Mouse (Mus musculus) mouse embryonic stem cell (cell line): Measurements from ENCODE around the gene Clca3b.
"Not testable (repeated sequence)": the region's sequence is repeated elsewhere in the genome, so short reads cannot be mapped to it uniquely, and the experiment has no call there.

Experiments used
- in situ Hi-C, 2 experiments: fragments of 300-500 bp; cut with MboI; formaldehyde crosslinking; loops; 1 replicate in 1 of 2; 3 replicates in 1 of 2; pipeline ENCODE4 v1.14.3; 2019 to 2020; ENCODE audit warnings: low sequenced_read_pairs in 2 of 2, low pct_unique_long_range_greater_than_20kb in 1 of 2, mixed read lengths in 1 of 2; ENCODE audit not compliant: unreplicated experiment in 1 of 2

Gene Clca3b

GRCm38 (mm10) chr3:144849014-144849556 is at the start of gene Clca3b:
Gene Clca3b, minus strand, starts transcription at chr3:144849357.
- in situ Hi-C loops: not testable (repeated sequence)

- in situ Hi-C loops: no loop called here
Observed at GRCm38 (mm10) chr3:144897042-144897678, 48.0 kb upstream of the Clca3b start.

GRCm38 (mm10) chr3:144890246-144890758 is 41.1 kb upstream of the Clca3b start:
- in situ Hi-C loops: no loop called here

GRCm38 (mm10) chr3:144886957-144887356 is 37.8 kb upstream of the Clca3b start:
- in situ Hi-C loops: no loop called here

GRCm38 (mm10) chr3:144872012-144872411 is 22.9 kb upstream of the Clca3b start:
- in situ Hi-C loops: not testable (repeated sequence)

- in situ Hi-C loops: no loop called here
Observed at GRCm38 (mm10) chr3:144849584-144849983, 427 bp upstream of the Clca3b start.

GRCm38 (mm10) chr3:144827257-144827656 is 21.9 kb downstream of the Clca3b start:
- in situ Hi-C loops: loop anchor here in 1 of 2 experiments (10.0 kb wide), 1 partner anchor 198 kb away; no protein-coding TSS in a partner anchor

- in situ Hi-C loops: loop anchor here in 1 of 2 experiments (10.0 kb wide), 1 partner anchor 200 kb away; no protein-coding TSS in a partner anchor
Observed at GRCm38 (mm10) chr3:144825151-144825550, 24.0 kb downstream of the Clca3b start.

- in situ Hi-C loops: loop anchor here in 1 of 2 experiments (10.0 kb wide), 1 partner anchor 201 kb away; no protein-coding TSS in a partner anchor
Observed at GRCm38 (mm10) chr3:144823331-144823730, 25.8 kb downstream of the Clca3b start.

- in situ Hi-C loops: loop anchor here in 1 of 2 experiments (10.0 kb wide), 1 partner anchor 204 kb away; no protein-coding TSS in a partner anchor
Observed at GRCm38 (mm10) chr3:144820632-144821031, 28.5 kb downstream of the Clca3b start.

- in situ Hi-C loops: not testable (repeated sequence)
Observed at GRCm38 (mm10) chr3:144819219-144819618, 29.9 kb downstream of the Clca3b start, which contains the start of gene Clca3a2. Gene Clca3a2, minus strand, starts transcription at chr3:144819494.

- in situ Hi-C loops: not testable (repeated sequence)
Observed at GRCm38 (mm10) chr3:144813336-144813735, 35.8 kb downstream of the Clca3b start.

GRCm38 (mm10) chr3:144811821-144812220 is 37.3 kb downstream of the Clca3b start:
- in situ Hi-C loops: no loop called here

GRCm38 (mm10) chr3:144808153-144808925 is 40.8 kb downstream of the Clca3b start:
- in situ Hi-C loops: not testable (repeated sequence)

GRCm38 (mm10) chr3:144806626-144807025 is 42.5 kb downstream of the Clca3b start:
- in situ Hi-C loops: not testable (repeated sequence)

- in situ Hi-C loops: no loop called here
Observed at GRCm38 (mm10) chr3:144801861-144802260, 47.3 kb downstream of the Clca3b start.

GRCm38 (mm10) chr3:144785181-144786148 is 63.7 kb downstream of the Clca3b start:
- in situ Hi-C loops: loop anchor here in 1 of 2 experiments (25.0 kb wide), 1 partner anchor 227 kb away; no protein-coding TSS in a partner anchor
